Mouse (Mus musculus) urinary bladder, postnatal 10 days (tissue): ENCODE results near the gene Hoxc5.

ENCODE experiments used
- DNase-seq: peaks from one replicate; pipeline ENCODE4 v3.0.0; 2022; ENCODE audit warnings: low spot score

Gene Hoxc5

GRCm38 (mm10) chr15:102990461-102991397 lies 23.5 kb downstream of the Hoxc5 start, which contains the start of gene Hoxc8:
TSS of gene Hoxc8 (plus strand) at chr15:102990607.
- DNase-seq = no peak

DNA sequence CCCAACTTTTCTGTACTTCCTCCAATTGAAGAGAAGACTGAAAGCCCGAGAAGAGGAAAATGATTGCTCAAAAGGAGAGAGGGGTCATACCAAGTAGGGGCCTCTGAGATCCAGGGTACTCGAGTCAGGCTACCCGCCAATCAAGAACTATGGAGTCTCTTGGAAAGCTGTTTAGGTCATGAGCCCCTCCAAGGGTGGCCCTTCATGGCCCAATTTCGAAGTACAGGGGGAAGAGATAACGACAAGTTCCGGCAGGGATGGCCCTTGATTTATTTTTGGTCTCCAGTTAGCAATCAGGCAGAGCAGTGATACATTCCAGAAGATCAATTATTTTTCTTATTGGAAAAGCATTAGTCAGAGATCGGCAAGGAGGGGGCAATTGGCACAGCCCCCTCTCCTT lies 24.5 kb downstream of the Hoxc5 start:
- no peak for DNase-seq

DNA sequence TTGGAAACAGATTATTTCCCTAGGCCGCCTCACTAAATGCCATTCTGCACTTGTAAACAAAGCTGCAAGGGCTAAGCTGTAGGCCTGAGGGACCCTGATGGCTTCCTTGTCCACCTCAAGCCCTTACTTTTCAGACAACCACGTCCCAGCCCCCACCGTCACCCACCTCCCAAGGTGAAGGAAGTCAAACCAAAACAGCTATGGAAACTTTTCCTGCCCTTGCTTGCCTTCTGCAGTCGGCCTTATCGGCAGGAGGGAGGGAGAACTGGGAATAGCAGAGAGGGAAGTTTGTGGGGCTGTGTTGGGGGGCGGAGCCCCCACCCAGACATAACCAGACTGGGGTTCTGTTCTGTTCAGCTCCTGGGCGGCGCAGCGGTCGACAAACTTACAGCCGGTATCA lies 25.0 kb downstream of the Hoxc5 start:
- no peak for DNase-seq

DNA sequence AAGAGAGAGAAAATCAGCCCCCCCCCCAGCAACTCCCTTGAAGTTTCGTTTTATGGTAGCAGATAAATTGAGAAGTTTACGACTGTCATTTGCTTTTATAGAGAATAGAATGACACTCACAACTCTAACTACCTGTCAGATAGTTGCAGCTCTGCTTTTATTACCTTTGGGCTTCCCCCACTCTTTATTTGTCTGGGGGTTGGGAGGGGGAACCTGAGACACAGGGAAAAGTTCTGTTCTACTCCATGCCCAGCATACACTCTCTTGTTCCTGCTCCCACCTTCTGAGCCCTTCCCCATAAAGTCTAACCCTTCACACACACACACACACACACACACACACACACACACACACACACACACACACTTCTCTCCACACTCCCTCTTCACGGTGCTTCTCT lies 25.6 kb downstream of the Hoxc5 start:
- DNase-seq = no peak

GRCm38 (mm10) chr15:102996548-102996947 lies 29.3 kb downstream of the Hoxc5 start:
- no peak for DNase-seq

DNA sequence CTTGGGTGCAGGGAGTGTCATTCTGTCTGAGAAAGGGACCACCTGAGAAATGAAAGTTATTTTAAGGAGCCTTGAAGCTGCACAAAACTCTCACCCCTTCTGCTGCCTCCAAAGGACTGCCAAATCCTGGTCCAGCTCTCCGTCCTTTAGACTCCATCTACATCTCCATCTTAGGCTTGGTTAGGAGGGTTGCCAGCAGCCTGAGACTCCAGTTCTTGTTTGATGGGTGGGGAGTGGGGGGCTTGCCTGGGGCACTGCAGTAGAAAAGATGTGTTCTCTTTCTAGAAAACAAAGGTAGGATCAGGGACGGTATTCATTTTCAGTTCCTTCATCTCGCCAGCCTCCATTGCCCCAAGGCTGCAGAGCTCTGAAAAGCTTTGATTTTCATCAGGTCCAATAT lies 30.2 kb downstream of the Hoxc5 start:
- no peak for DNase-seq

DNA sequence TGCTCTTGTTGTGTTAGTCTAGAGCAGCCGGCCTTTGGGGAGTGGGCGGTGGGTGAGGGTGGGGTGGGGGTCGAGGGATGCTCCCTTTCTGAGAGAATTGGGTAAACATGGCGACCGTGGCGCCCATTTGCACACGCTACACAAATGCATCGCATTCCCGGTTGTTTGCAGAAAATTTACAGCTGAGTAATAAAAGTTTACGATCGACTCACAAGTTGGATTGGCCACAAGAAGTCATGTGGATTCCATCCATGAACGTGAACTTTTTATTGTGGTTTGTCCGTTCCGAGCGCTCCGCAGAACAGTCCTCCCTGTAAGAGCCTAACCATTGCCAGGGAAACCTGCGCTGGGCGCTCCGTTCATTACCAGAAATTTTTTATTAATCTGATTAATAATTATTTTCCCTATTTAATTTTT lies 30.7 kb downstream of the Hoxc5 start, which contains the start of gene Hoxc6:
Hoxc6 (plus strand) TSS at position 319 of the 417 bp plus-strand sequence.
- no peak for DNase-seq

GRCm38 (mm10) chr15:102998608-102999182 lies 31.5 kb downstream of the Hoxc5 start:
- no peak for DNase-seq

DNA sequence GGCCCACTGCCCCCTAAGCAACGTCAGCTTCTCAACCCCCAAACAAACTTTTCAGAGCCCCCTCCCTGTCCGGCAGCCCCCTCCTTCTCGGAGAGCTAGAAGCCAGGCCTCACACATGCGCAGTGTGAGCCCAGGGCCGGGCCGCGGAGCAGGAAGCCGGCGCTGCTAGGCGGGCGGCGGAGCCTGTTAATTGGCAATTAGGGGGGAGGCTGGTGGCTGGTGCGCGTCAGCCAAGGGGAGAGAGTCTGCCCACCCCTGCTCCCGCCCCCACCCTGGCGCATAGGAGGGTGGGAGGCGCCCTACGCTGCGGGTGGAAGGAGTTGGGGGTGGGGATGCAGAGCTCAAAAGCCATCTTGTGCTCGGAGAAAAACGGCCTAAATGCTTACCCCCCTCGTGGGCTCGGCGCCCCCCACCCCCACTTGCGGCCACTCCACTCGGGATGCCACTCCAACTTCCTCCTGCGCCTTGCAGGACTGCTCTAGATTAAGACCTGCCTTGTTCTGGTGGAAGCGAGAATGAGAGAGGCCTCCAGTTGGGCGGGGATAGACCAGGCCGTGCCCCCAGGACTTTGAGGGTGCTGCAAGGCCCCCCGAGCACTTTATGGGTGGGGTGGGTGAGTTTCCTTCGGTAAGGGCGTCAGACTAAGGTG lies 32.1 kb downstream of the Hoxc5 start:
- no peak for DNase-seq

DNA sequence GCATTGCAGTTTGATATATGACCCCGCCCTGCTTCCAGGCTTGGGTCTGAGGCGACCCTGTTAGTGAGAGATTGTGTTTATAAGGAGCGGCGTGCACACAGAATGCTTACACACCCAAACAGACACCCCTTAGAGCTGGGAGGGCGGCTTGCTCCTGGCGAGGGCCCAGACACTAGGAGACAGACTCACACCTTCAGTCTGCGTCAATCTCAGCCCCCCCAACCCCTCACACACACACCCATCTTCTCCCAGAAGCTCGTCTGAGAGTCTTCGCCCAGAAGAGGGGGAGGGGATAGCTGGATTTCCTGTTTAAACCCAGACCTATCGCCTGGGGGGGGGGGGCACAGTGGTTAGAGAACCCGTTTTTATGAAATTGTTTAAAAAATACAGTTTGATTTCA lies 32.7 kb downstream of the Hoxc5 start:
- no peak for DNase-seq

GRCm38 (mm10) chr15:103000501-103000901 lies 33.3 kb downstream of the Hoxc5 start:
- DNase-seq = no peak

DNA sequence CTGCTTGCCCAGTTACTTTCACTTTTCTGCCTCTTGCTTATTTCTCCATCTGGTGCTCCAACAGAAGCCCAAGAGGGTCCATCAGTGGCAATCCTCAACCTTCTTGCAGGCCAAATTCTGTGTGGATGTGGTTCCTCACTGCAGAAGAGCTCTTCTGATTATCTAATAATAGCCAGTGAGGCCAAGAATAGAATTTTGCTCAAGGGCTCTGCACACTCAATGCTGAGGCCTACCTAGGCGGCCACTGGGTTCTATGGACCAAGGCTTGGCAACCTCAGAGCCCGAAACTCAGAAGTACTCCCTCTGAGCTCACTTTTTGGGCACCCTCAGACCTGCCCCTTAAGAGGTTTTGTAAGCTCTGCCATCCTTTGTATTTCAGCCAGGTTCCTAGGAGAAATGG lies 34.1 kb downstream of the Hoxc5 start:
- no peak for DNase-seq

DNA sequence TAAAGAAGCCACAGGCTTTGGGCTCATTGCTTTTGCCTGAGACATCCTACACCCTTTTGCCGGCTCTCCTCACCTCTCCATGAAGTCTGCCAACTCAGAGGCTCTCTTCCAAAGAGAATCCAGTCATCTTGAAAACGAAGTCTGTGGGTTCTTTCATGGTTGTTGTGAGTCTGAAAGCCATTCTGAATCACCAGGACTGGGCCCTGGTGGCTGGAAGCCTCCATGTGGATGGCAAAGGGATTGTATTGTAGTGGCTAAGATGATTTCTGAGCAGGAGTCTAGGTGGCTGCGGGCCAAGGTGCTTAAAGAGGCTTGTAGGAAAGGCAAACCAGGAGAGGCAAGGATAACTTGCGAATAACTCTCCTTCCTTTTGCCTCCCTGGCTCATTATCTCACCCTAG lies 34.9 kb downstream of the Hoxc5 start:
- DNase-seq = no peak

- no peak for DNase-seq
Observed at GRCm38 (mm10) chr15:103002821-103003448, 35.7 kb downstream of the Hoxc5 start.

DNA sequence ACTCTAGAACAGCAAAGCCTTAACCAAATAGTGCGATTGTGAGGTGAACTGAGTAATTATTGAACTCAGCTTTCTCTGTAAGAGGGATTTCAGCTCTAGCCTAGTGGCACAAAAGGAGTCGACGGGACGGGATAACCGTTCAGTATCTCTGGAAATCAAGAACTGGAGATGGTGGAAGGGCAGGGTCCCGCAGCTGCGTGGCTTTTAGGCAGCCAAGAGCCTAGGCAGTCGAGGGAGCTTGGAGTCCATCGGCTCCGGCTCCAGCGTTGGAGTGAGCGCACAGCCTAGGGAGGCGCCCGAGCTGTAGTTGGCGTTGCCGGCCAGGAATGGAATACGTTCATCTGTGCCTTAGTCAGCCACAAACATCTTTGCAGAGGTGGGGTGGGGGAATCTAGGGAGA lies 38.1 kb downstream of the Hoxc5 start:
- DNase-seq = no peak

DNA sequence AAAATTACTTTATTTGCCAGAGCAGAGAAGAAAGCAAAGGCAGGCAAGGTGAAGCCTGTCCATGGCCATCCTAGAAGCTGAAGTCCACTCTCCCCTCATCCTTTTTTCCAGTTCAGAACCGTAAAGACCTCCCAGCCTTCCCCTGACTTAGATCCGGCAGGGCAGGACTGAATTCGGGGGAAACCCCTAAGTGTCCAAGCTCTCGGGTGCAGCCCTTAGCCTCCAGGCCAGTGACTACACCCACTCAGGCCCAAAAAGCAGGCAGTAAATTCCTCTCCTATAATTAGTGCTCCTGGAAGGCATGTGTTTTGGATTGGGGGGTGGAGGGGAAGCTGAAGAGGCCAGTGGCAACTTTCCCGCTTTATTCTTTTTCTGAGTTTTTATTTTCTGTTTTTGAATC lies 38.6 kb downstream of the Hoxc5 start:
- no peak for DNase-seq

GRCm38 (mm10) chr15:103006326-103006725 lies 39.1 kb downstream of the Hoxc5 start:
- DNase-seq = no peak

DNA sequence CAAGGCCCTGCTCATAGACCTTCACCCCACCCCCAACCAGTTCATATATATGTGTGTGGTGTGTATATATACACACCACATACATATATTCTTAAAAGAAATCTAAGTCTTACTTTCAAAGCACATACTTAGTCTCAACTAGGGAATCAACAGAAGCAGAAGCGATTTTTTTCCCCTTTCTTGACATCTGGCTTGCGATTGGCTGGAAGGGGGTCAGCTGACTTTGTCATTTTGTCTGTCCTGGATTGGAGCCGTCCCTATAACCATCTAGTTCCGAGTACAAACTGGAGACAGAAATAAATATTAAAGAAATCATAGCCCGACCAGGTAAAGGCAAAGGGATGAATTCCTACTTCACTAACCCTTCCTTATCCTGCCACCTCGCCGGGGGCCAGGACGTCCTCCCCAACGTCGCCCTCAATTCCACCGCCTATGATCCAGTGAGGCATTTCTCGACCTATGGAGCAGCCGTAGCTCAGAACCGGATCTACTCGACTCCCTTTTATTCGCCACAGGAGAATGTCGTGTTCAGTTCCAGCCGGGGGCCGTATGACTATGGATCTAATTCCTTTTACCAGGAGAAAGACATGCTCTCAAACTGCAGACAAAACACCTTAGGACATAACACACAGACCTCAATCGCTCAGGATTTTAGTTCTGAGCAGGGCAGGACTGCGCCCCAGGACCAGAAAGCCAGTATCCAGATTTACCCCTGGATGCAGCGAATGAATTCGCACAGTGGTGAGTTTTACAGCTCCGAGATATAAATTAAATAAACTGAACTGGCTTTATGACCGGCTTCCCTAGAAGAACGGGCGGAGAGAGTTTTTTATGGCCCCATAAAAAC lies 42.2 kb downstream of the Hoxc5 start:
- DNase-seq = no peak

DNA sequence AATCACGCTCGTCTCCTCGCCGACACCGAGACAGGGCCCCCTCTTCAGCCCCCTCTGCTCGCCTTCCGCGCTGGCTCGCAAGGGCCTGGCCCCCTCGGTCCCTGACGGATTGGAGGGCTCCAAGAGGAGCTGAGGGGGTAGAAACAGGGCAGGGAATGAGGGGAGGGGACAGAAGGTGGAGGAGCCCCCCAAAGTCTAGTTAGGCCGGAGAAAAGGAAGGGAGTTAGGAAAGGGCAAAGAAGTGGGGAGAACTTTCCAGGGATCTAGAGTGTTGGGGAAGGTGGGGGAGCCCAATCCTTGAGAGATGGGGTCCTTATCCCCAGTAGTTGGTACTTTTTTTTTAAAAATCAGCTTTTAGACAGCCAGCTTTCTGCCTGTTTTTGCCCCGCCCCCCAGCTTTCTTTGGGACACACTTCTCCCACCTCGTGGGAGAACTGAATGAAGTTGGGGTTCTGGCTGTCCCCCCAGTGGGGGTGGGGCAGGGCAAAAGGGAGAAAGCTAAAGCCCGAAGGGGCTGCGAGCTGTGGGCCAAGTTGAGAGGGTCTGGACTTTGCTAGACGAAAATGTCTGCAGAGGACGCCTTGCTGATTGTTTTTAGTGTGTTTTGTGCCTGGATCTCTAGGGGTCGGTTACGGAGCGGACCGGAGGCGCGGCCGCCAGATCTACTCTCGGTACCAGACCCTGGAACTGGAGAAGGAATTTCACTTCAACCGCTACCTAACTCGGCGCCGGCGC lies 43.0 kb downstream of the Hoxc5 start:
- no peak for DNase-seq

DNA sequence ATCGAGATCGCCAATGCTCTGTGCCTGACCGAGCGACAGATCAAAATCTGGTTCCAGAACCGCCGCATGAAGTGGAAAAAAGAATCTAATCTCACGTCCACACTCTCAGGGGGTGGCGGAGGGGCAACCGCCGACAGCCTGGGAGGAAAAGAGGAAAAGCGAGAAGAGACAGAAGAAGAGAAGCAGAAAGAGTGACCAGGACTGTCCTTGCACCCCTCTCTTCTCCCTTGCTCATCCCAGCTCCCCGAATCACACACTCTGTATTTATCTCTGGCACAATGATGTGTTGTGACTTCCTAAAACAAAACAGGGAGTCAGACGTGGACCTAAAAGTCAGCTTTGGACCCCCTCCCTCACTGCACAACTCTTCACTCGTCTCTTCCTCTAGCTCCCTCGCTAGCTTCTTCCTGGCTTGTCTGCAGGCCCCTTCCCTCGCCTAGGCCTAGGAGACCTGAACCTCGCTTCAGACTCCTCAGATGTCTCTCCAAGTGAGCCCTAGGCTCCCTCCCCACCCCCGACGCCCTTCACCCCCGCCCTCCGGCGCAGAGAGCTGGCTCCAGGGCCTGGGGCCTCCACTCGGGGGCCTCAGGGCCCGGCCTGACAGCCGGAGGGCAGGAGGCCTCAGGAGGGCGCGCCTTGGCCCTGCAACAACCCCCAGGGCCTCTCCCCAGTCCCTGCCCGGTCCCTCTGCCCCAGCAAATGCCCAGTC lies 43.8 kb downstream of the Hoxc5 start:
- no peak for DNase-seq
